Mouse (Mus musculus): Measurements from ENCODE around the gene Adgrl2. TPM values are rescaled to one million over a fixed set of nuclear protein-coding genes. Genes with fewer than 3 reads are reported as not detected.

Gene Adgrl2
- not detected for polyA plus RNA-seq (2017; shearing (Covaris generic))

DNA sequence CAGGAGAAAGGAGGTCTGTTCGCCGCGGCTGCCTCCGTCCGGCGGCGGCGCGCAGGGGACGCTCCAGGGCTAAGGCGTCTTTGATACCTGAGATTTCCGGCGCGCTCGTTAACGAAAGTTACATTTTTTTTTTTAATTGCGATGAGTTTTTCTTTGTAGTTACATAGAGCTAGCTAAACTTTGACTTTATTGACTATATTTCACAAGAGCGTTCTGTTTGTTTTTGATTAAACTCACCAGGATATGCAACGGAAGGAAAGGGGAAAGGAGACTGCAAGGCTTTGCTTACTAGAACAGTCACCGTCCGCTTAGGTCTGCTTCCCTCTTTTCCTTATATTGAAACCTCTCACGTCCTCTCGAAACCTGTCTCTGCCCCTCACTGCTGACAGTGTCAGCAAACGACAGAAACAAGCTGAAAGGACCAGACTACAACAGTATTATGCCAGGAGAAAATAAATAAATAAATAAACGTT lies at the start of gene Adgrl2:
Adgrl2 (minus strand) TSS at position 25 of the 473 bp plus-strand sequence.

Data from effector memory CD4-positive, alpha-beta T cell, adult 5 months (primary cell).